Mouse (Mus musculus): ENCODE measurements at regions not wholly inside any gene's neighbourhood (a gene's known extent, or its start where the extent isn't known, plus 50 kb on each side); places are given as distances from the start of the nearest gene placed in this dataset.

DNA sequence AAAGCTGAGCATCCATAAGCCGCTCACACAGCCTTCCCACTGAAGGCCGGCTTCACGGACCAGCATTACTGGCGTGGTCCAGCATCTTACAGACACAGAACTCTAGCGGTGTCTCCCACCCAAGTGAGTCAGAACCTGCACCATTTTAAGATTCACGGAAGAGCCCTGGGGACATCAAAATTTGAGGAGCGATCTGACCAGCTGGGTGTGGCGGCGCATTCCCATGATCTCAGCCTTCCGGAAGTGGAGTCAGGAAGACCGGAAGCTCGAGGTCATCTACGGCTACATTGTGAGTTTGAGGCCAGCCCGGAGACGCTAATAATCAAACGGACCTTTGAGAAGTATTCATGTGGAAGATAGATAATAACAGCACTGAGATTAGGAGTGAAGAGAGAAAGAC, 171.5 kb upstream of the Jmjd1c start:
- TF ChIP-seq CTCF (IDR thresholded peaks at IDR 0.05; ENCODE audit: low read depth) (no peak), EP300 (IDR thresholded peaks at IDR 0.05; ENCODE audit: low read depth) (no peak)
